Mouse (Mus musculus) liver, postnatal 0 days (tissue): ENCODE measurements around the gene Lrfn4. TPM values are rescaled to one million over a fixed set of nuclear protein-coding genes. Genes with fewer than 3 reads are reported as not detected.

Experiments
- ATAC-seq: fragments of 200-750 bp; cut with Nextera tagmentation; 2 replicates; pipeline ENCODE4 v1.8.0; 2017; ENCODE audit warnings: mild to moderate bottlenecking, moderate library complexity
- DNase-seq: peaks from one replicate; pipeline ENCODE4 v3.0.0-alpha.2; 2016
- H3K27ac ChIP-seq: fragments of 300-500 bp; sonication (generic); 2 replicates; pipeline ENCODE4 v1.5.1; 2014; ENCODE audit warnings: antibody characterized with exemption, moderate library complexity, mild to moderate bottlenecking, low read depth
- H3K27me3 ChIP-seq: fragments of 300-500 bp; sonication (generic); 2 replicates; pipeline ENCODE4 v1.6.1; 2014; ENCODE audit warnings: low read length, control low read depth, mixed read lengths; ENCODE audit not compliant: insufficient read depth
- H3K36me3 ChIP-seq: fragments of 300-500 bp; sonication (generic); replicated peaks from 2 replicates; pipeline ENCODE4 v1.6.1; 2014; ENCODE audit warnings: mild to moderate bottlenecking, control low read depth, low read length, moderate library complexity, mixed read lengths; ENCODE audit not compliant: insufficient read depth
- H3K4me1 ChIP-seq: fragments of 300-500 bp; sonication (generic); 2 replicates; pipeline ENCODE4 v1.6.1; 2014; ENCODE audit warnings: antibody characterized with exemption, mild to moderate bottlenecking, control low read depth; ENCODE audit not compliant: insufficient read depth
- H3K4me2 ChIP-seq: fragments of 300-500 bp; sonication (generic); 2 replicates; pipeline ENCODE4 v1.6.1; 2014; ENCODE audit warnings: low read depth, mild to moderate bottlenecking, low read length, moderate library complexity, mixed read lengths
- H3K4me3 ChIP-seq: fragments of 300-500 bp; sonication (generic); 2 replicates; pipeline ENCODE4 v1.5.1; 2014; ENCODE audit warnings: low read depth, low read length
- H3K9ac ChIP-seq: fragments of 300-500 bp; sonication (generic); replicated peaks from 2 replicates; pipeline ENCODE4 v1.6.1; 2014; ENCODE audit warnings: mild to moderate bottlenecking, moderate library complexity
- H3K9me3 ChIP-seq: fragments of 300-500 bp; sonication (generic); 2 replicates; pipeline ENCODE4 v1.6.1; 2016; ENCODE audit warnings: mild to moderate bottlenecking, control low read depth, low read length, mixed read lengths
- CTCF ChIP-seq: sonication (generic); IDR thresholded peaks from 2 replicates; pipeline ENCODE4 v1.5.1; 2016; ENCODE audit warnings: antibody characterized with exemption, low read depth
- EP300 ChIP-seq: IDR thresholded peaks from 2 replicates; pipeline ENCODE4 v1.6.1; 2016; ENCODE audit warnings: antibody characterized with exemption, low read depth, mild to moderate bottlenecking
- WGBS: fragments of 180-500 bp; shearing (Covaris S2); extraction: QIAGEN DNeasy Blood & Tissue Kit; methylation state at CpG from one replicate; pipeline ENCODE4 v1.1.7; 2014; ENCODE audit not compliant: insufficient replicate concordance; 5-methylcytosine and 5-hydroxymethylcytosine counted together
- polyA plus RNA-seq: library from polyadenylated mRNA; unstranded; fragments of >200 nt; fragmentation: Nextera tagmentation; extraction: Ambion mirVana; gene quantifications from 2 replicates; pipeline ENCODE4 v1.2.1, GENCODE M21; 2015

The Lrfn4 gene
- polyA plus RNA-seq, 1 experiment from 2014 or later: 0.15 TPM

DNA sequence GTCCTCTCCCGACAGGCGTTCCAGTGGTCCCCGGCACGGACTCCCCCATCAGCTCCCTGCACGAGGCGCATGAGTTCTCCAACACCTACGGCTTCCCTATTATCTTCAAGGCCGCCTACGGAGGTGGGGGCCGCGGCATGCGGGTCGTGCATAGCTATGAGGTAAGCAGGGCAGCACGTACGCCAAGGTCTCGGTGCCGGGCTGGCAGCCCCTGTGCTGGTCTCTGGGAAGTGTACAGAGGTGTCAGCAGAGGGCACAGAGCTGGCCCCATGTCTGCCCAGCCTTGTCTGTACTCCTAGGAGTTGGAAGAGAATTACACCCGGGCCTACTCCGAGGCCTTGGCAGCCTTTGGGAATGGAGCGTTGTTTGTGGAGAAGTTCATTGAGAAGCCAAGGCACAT, 13.0 kb downstream of the Lrfn4 start:
- TF ChIP-seq EP300: no peak
- TF ChIP-seq CTCF: no peak
- peaks cover 11% of the 10 kb centered on the region for H3K4me1 ChIP-seq
- H3K4me3 ChIP-seq: no peak overlapping the region
- 90% methylated on average over 20 of the region's 20 CpGs for WGBS
- H3K4me2 ChIP-seq: no peak overlapping the region
- H3K27me3 ChIP-seq: no peaks in the 10 kb centered on the region
- H3K9me3 ChIP-seq: no peaks in the 10 kb centered on the region
- no peak overlapping the region for H3K27ac ChIP-seq
- H3K9ac ChIP-seq: no peak overlapping the region
- DNase-seq (no peak), ATAC-seq (no peak)
- H3K36me3 ChIP-seq: peaks cover 16% of the 10 kb centered on the region

DNA sequence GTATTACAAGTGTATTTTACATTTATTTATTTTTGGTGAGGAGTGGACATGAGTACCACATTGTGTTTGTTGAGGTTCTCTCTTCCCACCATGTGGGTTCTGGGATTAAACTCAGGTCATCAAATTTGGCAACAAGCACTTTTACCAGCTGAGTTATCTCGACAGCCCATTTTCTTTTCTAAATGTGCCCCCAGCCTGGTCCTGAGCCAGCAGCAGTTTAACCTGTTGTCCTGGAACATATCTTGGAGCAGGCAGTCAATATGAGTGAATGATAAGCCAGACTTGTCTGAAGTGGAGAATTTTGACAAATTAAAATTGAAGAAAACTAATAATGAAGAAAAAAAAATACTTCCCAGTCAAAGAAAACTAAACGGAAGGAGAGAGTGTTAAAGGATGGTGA, 19.4 kb downstream of the Lrfn4 start:
- ATAC-seq: no peak
- Histone ChIP-seq H3K9me3 (no peaks in the 10 kb centered on the region), H3K4me2 (peak overlapping the region; percentile 64), H3K9ac (peak overlapping the region; percentile 67), H3K4me1 (peaks cover 8% of the 10 kb centered on the region), H3K4me3 (peak overlapping the region; percentile 45), H3K36me3 (no peaks in the 10 kb centered on the region), H3K27me3 (no peaks in the 10 kb centered on the region), H3K27ac (peak overlapping the region; percentile 90)
- TF ChIP-seq CTCF: no peak
- peak; percentile 45 for TF ChIP-seq EP300
- no peak for DNase-seq
- WGBS: 55% methylated on average over 2 of the region's 2 CpGs

DNA sequence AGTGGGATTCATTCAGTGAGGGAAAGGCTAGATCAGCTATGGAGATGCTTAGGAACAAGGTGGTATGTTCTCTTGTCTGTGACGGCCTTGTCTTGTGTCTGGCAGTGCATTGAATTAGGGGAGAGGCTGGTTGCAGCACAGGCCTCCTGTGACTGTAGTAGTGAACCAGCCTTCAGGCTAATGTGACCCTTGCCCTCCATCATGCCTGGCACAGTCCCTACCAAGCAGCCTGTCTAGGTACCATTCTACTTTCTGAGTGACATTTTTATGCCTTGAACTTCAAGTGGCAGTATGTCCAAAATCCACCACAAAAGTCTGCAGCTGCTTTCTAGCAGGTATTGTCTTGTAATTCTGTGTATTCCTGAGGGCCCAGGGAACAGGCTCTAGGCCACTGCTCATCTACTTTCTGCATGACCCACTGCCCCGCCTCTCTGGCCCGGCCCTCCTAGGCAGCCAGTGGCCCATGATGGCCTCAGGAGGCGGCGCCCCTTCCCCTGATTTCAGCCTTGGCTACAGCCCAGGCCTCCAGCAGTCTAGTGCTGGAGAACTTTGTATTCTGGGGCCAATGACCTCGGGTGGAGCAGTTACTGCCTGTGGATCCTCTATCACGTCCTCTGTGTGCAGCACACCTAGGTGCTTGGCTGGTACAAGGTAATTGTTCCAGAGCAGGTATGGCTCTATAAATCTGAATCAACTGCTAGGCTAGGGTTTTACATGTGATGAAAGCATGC, 21.5 kb downstream of the Lrfn4 start:
- H3K4me2 ChIP-seq: peak overlapping the region; percentile 64; the same call in 1 of the 2 replicates
- TF ChIP-seq CTCF (no peak), EP300 (peak; percentile 78)
- peak overlapping the region; percentile 45 for H3K4me3 ChIP-seq
- 47% methylated on average over 7 of the region's 7 CpGs for WGBS
- peak overlapping the region; percentile 67 for H3K9ac ChIP-seq
- no peaks in the 10 kb centered on the region for H3K9me3 ChIP-seq
- ATAC-seq (peak; percentile 90), DNase-seq (peak; percentile 80)
- peaks cover 6% of the 10 kb centered on the region for H3K4me1 ChIP-seq
- H3K27ac ChIP-seq: peak overlapping the region; percentile 90
- no peaks in the 10 kb centered on the region for H3K36me3 ChIP-seq
- H3K27me3 ChIP-seq: no peaks in the 10 kb centered on the region

DNA sequence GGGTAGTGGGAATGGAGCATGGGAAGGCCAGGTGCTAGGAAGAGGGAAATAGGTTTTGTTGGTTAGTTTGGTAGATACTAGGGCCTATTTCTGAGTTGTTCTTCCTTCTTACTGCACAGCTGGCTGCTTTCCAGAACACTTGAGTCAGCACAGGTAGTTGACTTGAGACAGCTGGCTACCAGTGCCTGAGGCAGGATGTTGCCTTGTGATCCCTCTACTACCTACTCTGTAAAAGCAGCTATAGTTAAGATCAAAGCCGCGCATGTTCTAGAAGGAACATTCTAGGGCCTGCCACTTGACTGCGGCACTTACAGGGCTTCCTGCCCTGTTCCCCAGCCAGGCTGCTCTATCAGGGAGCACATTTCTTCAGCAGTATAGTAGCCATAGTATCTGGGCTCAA, 25.4 kb downstream of the Lrfn4 start:
- Histone ChIP-seq H3K27ac (no peak overlapping the region; the same call in 1 of the 2 replicates), H3K9me3 (no peaks in the 10 kb centered on the region)

DNA sequence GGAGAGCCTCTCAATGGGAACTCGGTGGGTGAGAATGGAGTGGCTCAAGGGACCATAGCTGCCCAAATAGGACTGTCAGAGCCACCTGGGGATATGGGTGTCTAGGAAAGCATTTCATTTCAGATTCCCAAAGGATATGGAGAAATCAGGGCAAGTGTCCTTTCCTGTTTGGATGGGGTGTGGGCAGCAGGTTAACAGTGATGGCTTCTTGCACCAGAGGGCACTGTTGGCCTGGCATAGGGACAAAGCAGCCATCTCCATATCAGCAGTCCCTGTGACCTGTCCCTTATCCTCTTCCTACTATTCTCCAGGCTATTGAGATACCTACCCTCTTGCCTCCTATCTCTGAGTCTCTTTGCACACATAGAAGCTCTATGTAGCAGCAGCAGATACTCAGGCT, 26.4 kb downstream of the Lrfn4 start:
- ATAC-seq: peak; percentile 43
- Histone ChIP-seq H3K27ac (peak overlapping the region; percentile 85), H3K4me3 (no peak overlapping the region), H3K36me3 (no peaks in the 10 kb centered on the region), H3K4me2 (no peak overlapping the region), H3K9ac (no peak overlapping the region; the same call in 1 of the 2 replicates), H3K27me3 (no peaks in the 10 kb centered on the region), H3K9me3 (no peaks in the 10 kb centered on the region), H3K4me1 (peaks cover 6% of the 10 kb centered on the region)
- peak; percentile 48 for DNase-seq
- 74% methylated on average over 1 of the region's 1 CpGs for WGBS
- TF ChIP-seq CTCF (peak; percentile 65), EP300 (no peak)

More for the DNA sequence above, 25.4 kb downstream of the Lrfn4 start:
- WGBS: 81% methylated on average over 3 of the region's 3 CpGs
- ATAC-seq: no peak
- no peak overlapping the region for H3K4me2 ChIP-seq
- no peaks in the 10 kb centered on the region for H3K36me3 ChIP-seq
- TF ChIP-seq EP300 (no peak), CTCF (no peak)
- no peak for DNase-seq
- H3K9ac ChIP-seq: peak overlapping the region; percentile 1; the same call in 1 of the 2 replicates
- H3K4me1 ChIP-seq: peaks cover 6% of the 10 kb centered on the region
- H3K4me3 ChIP-seq: no peak overlapping the region
- no peaks in the 10 kb centered on the region for H3K27me3 ChIP-seq

DNA sequence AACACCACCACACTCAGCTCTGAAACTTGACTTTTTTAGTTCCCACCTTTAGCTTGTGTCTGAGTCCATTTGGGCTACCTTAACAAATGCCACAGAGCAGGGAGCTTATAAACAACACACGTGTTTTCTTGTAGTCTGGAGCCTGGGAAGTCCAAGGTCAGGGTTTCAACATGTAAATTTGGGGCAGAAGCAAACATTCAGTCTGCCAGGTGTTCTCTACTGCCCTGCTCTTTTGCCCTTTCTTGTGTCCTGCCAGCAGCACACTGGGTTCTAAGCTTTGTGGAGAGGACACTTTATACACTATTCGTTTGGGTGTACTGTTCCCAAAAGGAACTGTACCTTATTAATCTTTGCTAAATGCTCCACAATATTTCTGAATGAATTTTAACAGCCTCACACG, 27.0 kb downstream of the Lrfn4 start:
- 47% methylated on average over 3 of the region's 3 CpGs for WGBS
- TF ChIP-seq EP300 (peak; percentile 79), CTCF (no peak)
- no peak overlapping the region for H3K9ac ChIP-seq
- no peaks in the 10 kb centered on the region for H3K27me3 ChIP-seq
- DNase-seq (no peak), ATAC-seq (peak; percentile 84)
- no peak overlapping the region for H3K4me3 ChIP-seq
- peaks cover 6% of the 10 kb centered on the region for H3K4me1 ChIP-seq
- no peaks in the 10 kb centered on the region for H3K9me3 ChIP-seq
- H3K4me2 ChIP-seq: no peak overlapping the region
- peak overlapping the region; percentile 85 for H3K27ac ChIP-seq
- H3K36me3 ChIP-seq: no peaks in the 10 kb centered on the region
